Mouse (Mus musculus): Measurements from ENCODE around the gene Rasal3. TPM values are rescaled to one million over a fixed set of nuclear protein-coding genes. Genes with fewer than 3 reads are reported as not detected.

Gene Rasal3
- polyA plus RNA-seq (2012; rRNA removed): 2.6 and 3.5 TPM in 2 replicates

DNA sequence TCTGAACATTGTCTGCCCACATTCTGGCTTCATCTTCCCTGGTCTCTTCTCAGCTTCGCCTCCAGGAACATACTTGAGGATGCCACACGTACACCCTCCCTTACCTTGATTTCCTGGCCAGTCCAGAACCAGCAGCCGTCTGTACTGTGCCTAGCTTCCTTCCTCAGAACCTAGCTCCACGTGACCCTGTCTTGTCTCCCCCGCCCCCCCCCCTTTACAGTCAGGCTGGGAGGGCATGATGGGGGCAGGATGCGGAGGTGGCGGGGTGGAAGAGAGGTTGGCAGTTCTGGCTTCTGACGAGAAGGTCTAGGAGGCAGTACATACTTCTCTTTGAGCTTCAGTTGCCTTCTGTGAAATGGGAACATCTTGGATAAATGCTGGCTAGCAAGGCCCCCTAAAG is at the start of gene Rasal3:
Gene Rasal3, minus strand, starts transcription at position 167 of the 400 bp plus-strand sequence.
- DNase-seq (ENCODE audit: low spot score): no peak

DNA sequence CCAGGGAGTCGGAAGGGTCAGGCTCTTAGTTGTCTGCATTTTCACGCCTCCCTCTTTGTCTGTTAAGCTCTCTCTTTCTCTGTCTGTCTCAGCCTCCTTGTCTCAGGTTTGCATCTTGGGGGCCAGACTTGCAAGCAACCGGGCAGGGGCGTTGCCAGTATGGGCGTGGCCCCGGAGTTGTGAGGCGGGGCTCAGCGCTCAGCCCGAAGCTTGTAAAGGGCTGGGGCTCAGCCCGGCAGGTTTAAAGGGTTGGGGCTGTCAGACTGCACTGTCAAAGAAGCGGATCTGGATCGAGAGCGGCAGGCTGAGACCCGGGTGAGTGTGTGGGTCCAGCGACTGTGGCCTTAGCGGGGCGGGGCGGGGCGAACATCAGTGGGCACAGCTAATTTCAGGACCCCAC is 49.1 kb upstream of the Rasal3 start, which contains the start of gene Cyp4f39:
Gene Cyp4f39, plus strand, starts transcription at position 242 of the 400 bp plus-strand sequence.
- DNase-seq (ENCODE audit: low spot score): peak; percentile 37

DNA sequence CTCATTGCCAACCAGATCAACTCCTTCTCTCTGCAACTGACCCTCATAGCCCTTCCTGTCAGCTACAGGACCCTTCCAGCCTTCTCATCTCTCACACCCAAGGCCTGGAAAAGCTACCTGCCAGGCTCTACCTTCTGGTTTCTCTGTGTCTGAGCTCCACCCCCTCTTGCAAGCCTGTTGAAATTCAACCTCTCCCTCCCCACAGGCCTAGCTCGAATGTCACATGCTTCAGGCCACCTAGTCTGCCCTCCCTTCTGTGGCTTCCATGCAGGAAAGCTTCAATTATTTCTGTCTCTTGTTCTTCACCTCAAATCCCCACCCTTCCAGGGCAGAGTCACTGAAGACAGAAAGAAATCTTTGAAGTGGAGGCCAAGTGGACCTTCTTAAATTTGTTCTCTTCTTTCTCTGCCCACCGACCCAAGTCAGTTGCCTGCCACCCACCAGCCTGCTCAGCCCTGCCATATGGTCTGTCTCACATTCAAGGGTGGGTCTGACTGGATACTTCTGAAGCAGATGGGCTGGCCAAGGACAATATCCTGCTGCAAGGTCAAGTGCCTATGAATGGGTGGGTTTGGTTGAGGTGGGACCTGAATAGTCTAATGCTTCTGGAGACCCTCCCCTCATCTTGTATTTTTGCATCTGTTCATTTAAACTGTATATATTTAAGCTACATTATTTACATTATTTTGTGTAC is 47.6 kb upstream of the Rasal3 start:
- DNase-seq (ENCODE audit: low spot score): no peak

DNA sequence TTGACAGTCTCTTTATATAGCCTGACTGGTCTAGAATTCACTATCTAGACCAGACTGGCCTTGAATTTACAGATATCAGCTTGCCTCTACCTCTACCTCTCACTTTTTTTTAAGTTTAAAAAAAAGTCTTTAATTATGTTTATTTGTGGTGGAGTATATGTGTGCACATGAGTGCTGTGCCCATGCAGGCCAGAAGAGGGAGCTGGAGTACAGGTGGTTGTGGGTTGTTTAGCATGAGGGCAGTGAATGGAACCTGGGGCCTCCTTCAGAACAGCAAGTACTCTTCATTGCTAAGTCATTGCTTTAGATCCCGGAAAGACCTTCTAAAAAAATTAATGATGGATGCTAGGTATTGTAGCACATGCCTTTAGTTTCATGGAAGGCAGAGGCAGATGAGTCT is 45.7 kb upstream of the Rasal3 start:
- no peak for DNase-seq (ENCODE audit: low spot score)

DNA sequence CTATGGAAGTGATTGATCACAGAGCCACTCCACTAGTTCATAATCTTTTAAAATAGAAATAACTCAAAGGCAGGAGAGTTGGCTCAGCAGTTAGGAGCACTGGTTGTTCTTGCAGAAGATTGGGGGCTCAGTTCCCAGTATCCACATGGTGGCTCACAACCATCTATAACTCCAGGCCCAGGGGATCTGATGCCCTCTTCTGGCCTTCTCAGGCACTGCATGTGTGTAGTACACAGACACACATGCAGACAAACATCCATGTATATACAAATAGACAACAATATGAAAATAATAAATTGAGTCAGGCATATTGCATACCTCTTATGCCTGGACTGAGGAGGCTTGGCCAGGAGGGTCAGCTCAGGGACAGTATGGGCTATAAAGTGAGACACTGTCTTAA is 43.8 kb upstream of the Rasal3 start:
- DNase-seq (ENCODE audit: low spot score): no peak

DNA sequence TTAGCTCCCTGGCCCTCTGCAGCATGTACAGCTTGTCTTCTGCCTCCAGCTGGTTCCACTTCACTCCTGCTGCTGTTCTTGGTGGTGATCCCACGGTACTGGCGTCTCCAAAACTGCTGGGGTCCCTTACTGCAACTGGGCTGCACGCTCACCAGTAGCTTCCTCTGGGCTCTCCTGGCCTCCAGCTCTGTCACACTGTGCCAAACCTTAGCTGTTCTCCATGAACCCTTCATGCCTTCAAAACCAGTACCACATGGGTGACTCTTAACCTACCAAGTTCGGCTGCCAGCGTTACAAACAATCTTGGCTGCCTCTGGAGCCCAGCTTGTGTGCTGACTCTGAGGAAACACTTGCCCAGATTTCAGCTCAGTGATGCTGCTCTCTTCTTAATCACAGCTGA is 41.6 kb upstream of the Rasal3 start:
- DNase-seq (ENCODE audit: low spot score): no peak

DNA sequence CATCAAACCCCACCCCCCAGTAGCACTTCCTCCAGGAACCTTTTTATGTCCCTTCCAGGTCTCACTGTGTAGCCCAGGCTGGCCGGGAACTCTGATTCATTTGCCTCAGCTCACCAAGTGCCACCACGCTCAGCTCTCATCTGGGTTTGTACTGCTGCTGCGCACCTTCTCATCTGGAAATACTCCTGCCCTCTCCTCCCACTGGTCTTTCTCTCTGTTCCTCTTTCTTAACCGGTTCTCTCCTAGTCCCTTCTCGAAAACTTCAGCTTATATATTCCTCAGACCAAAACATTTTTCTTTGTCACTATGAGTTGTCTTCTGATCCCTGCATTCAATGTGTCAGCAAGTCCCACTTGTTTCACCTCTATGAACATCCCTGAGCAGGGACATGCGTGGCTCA is 39.9 kb upstream of the Rasal3 start:
- DNase-seq (ENCODE audit: low spot score): no peak

DNA sequence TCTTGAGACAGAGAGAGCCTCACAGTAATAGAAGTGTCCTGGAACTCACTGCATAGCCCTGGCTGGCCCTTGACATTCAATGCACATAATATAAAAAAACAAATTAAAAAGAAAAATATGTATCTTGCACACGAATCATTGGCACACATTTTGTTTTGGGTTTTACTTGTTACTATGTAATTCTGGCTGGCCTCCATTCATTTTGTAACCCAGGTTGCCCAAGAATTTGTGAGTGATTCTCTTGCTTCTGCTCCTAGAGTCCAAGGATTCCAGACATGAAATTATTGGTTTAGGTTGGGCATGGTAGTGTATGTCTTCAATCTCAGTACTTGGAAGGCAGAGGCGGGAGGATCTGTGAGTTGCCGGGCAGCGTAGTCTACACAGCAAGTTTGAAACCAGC is 33.7 kb upstream of the Rasal3 start:
- DNase-seq (ENCODE audit: low spot score): no peak

DNA sequence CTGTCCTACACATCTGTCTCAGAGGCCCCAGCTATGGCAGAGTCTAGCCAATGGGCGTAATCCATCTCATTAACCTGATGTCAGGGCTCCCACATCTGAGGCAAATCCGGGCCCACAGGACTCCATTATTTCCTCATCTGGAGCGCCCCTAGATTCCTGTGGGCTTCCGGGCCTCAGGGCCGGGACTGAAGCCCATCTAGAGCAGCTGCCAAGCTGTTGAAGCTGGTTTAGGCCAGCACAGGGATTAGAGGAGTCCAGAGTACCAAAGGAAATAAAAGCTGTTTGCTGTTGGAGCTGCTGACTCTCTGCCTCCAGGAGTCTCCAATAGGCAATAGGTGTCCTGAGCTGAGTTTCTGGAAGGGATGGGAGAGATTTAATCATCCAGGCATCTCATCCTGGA is 31.8 kb upstream of the Rasal3 start:
- no peak for DNase-seq (ENCODE audit: low spot score)

DNA sequence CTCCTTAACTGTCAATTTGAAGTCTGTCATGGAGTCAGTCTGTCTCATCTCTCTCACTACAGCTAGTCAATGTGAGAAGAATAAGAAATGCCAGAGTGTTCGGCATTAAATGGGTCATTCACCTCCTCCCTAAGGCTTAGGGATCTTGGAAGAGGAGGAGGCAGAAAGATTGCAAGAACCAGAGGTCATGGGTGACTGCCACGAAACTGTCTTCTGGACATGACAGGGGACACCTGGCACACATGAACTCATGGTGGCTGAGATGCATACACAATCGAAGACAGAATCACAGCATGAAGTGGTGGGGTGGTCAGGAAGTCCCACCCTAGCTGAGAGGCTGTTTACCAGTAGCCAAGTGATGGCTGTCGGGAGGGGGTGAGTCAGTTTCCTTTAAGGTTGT is 30.9 kb upstream of the Rasal3 start:
- DNase-seq (ENCODE audit: low spot score): no peak

DNA sequence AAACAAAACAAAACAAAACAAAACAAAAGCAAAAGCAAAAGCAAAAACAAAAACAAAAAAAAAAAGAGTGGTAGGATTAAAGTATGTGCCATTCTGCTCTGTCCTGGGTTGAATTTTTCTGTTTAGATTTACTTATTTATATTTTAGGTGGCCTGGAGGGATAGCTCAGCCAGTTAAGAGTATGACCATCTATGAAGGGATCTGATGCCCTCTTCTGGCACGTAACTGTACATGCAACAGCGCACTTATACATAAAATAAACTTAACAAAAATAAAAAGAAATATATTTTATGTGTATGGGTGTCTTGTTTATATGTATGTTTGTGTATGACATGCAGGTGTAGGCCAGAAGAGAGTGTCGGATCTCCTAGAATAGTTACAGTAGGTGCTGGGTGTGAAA is 28.6 kb upstream of the Rasal3 start:
- no peak for DNase-seq (ENCODE audit: low spot score)

DNA sequence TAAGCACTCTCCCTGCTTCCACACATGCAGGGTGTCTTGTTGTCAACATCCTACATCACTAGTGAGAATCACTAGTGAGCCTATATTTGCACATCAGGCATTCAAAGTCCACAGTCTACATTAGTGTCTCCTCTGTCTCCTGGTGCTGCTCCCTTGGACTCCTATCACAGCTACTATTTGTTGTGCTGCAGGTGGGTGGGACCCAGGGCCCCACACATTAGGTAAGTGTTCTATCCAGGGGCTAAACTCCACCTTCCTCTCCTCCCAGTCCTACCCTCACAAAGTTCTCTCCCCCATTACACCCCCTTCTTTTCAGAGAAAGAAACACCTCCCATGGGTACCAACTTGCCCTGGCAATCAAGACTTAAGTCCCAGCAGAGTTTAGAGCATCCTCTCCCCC is 23.2 kb upstream of the Rasal3 start:
- DNase-seq (ENCODE audit: low spot score): no peak

DNA sequence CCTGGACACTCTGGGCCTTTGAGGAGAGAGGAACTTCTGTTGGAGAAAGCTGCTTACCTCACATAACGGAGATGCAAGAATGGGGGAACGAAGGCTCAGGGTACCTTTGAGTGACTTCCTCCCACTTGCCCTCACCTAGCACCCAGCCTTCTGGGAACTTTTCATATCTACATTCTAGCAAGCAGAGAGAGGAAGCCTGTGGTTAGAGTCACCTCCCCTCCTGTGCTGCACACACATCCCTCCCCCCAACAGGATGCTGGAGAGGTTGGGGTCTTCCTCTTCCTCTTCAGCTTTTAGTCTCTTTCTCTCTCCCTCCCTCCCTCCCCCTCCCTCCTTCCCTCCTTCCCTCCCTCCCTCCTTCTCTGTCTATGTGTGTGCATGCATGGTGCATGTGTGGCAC is 20.7 kb upstream of the Rasal3 start, which contains the start of gene Pglyrp2:
Gene Pglyrp2, minus strand, starts transcription at position 134 of the 400 bp plus-strand sequence.
- no peak for DNase-seq (ENCODE audit: low spot score)

DNA sequence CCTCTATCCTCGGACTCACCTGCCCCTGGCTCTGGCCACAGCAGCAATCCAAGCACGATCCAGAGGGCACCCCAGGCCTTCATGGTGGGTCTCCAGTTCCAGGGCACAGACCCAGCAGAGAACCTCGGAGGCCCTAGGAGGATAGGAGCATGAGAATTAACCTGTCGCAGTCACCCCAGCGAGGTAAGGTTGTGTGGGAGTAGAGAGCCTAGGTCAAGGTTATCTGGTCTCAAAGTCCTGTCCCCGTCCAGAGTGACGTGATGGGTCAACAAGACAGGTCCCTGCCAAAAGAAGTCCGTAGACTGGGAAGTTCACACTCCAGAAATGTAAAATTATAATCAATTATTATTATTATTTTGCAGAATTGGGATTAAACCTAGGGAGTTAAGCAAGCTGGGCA is 17.4 kb upstream of the Rasal3 start:
- DNase-seq (ENCODE audit: low spot score): no peak

DNA sequence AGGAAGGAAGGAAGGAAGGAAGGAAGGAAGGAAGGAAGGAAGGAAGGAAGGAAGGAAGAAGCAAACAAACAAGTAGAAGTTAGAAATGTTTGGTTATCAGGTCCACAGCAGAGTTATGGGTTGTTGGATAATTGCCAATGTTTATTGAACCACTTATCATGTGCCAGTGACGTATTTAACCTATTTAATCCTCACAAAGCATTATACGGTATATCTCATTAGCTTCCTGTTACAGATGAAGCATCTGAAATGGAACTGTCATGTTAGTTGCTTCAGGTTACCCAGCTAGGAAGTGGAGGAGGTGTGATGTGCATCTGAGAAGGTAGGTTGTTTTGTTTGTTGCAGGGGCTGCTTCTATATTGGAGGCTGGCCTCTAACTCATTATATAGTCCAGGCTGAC is 16.6 kb upstream of the Rasal3 start:
- no peak for DNase-seq (ENCODE audit: low spot score)

DNA sequence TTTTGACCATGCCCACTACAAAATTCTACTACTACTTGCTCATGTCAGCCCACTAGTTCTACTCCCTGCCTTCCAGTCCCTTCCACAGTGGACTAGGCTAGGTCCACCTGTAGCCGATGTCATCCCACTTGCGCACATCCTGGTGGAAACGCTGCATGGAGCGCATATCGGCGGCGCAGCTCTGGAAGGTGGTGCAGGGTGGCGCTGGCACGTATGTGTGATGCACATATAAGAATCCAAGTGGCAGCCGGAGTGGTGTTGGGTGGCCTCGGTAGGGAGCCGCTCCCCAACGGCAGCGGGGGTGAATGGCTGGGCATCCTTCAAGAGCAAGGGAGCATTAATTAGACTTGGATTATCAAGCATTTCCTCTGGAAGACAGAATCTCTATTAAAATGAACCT is 13.4 kb upstream of the Rasal3 start:
- DNase-seq (ENCODE audit: low spot score): no peak

DNA sequence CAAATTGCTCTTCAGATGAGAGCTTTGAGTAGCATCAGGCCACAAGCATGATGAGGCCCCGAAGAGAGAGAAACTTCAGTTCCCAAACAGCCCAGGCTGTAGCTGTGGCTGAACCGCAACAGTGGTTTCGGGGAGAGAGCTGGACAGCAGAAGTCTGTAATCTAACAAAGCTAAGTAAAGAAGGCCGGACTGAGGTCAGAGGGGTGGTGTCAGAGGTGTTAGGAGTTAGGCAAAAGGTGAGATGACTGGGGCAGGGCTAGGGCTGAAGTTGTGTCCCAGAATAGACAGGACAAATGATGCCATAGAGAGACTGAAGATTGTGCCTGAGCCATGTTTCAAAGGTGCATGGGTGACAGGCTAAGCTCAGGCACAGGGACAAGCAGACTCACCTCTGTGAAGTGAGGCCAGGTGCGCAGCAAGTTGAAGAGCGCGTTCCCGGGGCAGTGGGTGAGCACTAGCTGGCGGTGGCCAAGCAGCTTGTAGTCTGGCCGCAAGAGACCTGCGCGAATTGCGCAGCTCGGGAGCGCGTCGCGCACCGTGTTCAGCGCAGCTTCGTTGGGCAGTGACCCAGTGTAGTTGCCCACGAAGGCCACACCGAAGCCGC is 12.1 kb upstream of the Rasal3 start:
- no peak for DNase-seq (ENCODE audit: low spot score)

DNA sequence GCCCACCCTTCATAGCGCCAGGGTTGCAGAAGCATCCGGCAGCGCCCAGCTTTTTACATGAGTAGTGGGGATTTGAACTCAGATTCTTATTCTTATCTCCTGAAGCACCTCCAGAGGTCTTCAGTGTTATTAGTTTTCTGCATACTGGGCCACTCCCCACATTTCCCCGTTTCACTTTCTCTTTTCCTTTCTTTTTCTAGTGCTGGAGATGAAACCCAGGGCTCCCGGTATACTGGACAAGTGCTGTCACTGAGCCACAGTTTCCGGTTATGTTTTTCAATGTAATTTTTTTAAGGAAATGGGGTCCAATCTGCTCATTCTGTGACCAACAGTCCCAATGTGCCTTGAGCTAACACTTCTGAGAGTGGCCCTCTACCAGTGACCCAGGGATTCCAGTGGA is 8.5 kb upstream of the Rasal3 start:
- no peak for DNase-seq (ENCODE audit: low spot score)

DNA sequence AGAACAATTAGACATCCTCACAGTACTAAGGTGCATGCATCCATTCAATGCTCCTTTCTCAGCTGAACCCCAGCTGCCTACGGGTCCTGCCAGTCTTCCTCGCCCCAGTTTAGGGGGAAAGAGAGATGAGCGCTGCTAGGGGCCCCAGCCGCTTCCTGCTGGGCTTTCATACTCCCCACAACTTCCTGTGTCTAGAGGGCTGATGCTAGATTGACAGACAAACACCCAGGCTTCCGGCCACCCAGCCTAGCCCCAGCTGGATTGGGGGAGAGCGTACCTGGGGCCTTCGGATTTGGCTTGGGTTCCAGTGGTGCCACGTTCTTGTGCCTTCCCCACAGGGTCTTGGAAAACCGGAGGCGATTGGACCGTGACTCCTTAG is 615 bp downstream of the Rasal3 start:
- no peak for DNase-seq (ENCODE audit: low spot score)

DNA sequence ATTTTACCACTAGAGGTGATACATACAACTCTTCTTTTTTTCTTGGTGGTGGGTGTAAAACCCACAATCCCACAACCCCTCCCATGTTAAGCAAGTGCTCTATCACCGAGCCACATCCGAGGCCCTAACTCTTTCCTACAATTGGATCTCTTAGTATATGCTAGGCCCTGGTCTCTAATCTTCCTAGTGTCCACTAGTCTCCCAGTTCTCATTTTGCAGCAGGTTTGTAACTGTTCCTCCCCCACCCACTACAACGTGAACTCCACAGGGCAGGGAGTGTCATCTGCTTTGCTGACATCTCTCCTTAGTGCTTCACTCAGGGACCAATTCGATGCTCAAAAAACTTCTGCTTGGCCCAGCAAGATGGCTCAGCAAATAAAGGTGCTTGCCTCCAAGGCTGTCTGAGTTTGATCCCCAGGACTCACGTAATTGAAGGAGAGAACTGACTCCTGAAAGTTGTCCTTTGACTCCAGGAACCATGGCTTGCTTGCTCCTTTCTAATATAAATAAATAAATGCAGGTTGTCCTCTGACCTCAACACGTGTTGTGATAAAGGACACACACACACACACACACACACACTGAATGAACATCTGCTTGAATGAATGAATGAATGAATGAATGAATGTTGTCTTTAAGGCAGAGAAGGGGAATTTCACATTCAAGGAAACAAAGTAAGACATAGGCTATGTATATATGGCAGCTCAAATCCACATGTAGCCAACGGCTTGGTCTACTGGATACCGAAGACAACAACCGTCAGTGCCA is 1.2 kb downstream of the Rasal3 start:
- no peak for DNase-seq (ENCODE audit: low spot score)

DNA sequence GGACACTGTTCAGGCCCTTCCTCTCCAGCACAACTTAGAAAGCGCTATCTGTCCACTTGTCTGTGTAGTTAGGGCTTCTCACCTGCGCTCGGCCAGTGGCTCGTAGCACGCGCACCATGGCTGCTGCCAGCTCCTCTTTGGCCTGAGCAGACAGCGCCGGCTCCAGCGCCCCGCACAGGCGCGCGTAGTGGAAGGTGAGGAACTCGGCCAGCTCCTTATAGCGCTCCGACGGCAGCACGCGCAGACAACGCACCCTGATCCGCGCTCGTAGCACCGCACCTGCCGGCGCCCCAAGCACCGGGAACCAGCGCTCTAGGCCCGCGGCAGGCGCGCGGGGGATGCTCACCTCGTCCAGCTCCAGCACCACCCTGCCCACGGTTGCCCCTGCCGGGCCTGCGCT is 7.1 kb downstream of the Rasal3 start:
- DNase-seq (ENCODE audit: low spot score): no peak

DNA sequence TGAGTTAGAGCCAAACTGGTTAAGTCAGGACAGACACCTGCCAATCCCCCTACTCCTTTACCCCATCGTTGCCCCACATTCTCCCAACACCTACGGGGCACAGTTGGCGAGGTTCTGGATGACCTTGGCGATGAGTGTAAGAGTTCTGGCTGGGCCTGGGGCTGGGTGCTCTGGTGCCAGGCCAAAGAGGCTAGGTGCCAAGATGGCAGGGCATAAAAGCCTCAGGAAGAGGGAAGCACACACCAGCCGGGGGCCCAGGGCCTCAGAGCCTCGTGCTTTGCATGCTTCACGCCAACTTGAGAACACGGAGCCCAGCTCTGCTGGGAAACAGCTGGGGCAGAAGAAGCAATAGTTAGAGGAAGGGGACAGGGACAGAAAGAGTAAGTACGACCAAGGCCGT is 9.4 kb downstream of the Rasal3 start:
- no peak for DNase-seq (ENCODE audit: low spot score)

DNA sequence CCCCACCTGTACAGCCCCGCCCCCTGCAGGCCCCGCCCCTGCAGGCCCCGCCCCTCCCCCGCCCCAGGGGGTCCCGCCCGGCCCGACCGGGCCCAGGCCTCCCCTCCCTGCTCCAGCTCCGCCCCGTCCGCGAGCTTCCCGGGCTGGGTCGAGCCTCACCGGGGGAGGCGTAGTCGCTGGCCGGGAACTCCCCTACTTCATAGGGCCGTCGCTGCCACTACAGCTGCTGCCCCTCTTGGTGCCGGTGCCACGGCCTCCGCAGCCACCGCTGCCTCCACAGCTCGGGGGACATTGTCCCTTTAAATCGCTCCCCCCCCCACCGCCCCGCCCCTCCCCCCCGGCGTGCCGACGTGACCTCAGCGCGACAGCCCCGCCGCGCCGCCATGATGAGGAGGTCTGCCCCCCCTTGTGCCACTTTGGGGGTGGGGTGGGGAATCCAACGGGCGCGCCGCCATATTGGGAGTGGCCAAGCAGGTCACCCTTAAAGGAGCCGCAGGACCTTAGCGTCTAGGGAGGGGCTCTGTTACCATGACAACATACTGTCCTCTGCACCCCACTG is 14.2 kb downstream of the Rasal3 start, which contains the start of gene Wiz:
Gene Wiz, minus strand, starts transcription at position 339 of the 559 bp plus-strand sequence.
- DNase-seq (ENCODE audit: low spot score): peak; percentile 87

Measured in urinary bladder, adult 2 months (tissue).